Mouse (Mus musculus): Measurements from ENCODE around the gene Arl11. TPM values are rescaled to one million over a fixed set of nuclear protein-coding genes. Genes with fewer than 3 reads are reported as not detected.

Gene Arl11
- 2.3 and 3.6 TPM in 2 replicates for polyA plus RNA-seq (2012; rRNA removed; ENCODE audit: low replicate concordance)

GRCm38 (mm10) chr14:61309593-61309992 lies at the start of gene Arl11:
TSS of gene Arl11 (plus strand) at chr14:61309753.

GRCm38 (mm10) chr14:61360131-61360980 lies 50.8 kb downstream of the Arl11 start, which contains the start of gene Ebpl:
TSS of gene Ebpl (minus strand) at chr14:61360439.

Other genes starting within 250 kb of the Arl11 start
- gene Sacs, start 171.3 kb upstream of the Arl11 start, polyA plus RNA-seq (2012; rRNA removed; ENCODE audit: low replicate concordance): 0.76 and 1.5 TPM in 2 replicates
- gene Sgcg, start 51.3 kb upstream of the Arl11 start, polyA plus RNA-seq (2012; rRNA removed; ENCODE audit: low replicate concordance): 0.06 and 22.2 TPM in 2 replicates
- 1.6 and 2.8 TPM in 2 replicates for gene Ebpl, start 50.7 kb downstream of the Arl11 start, polyA plus RNA-seq (2012; rRNA removed; ENCODE audit: low replicate concordance)
- gene Kpna3, start 130.1 kb downstream of the Arl11 start, polyA plus RNA-seq (2012; rRNA removed; ENCODE audit: low replicate concordance): 4.9 and 20.5 TPM in 2 replicates
- 9.3 and 14.4 TPM in 2 replicates for gene Spryd7, start 247.1 kb downstream of the Arl11 start, polyA plus RNA-seq (2012; rRNA removed; ENCODE audit: low replicate concordance)

Measured in mammary gland, adult 2 months (tissue).